Comparison of ENCODE assay signal across 17 mouse cellular contexts in genomic region chr9:69226424-69226823, GRCm38 (mm10).
DNase-seq lines count a peak whose midpoint lies in the region; ATAC-seq and TF ChIP-seq lines count a peak whose summit lies in the region.
"Had no signal": no experiment of that assay in that cellular context is flagged by ENCODE, and none has a peak within 500 bp of the region (broad histone marks: within the 10 kb centered on the region; RNA-seq: fewer than 3 reads in every experiment).

No protein-coding gene starts in this region.

- H3K36me3 ChIP-seq in thymus, adult 2 months (ENCODE audit: control insufficient read depth, insufficient read depth, low read length), result no peaks in the 10 kb centered on the region
- H3K36me3 ChIP-seq: embryonic facial prominence, embryonic 15.5 days; G1E; limb, embryonic 13.5 days; midbrain, embryonic 12.5 days had no signal

- DNase-seq in embryo, embryonic 10 days (ENCODE audit: low spot score), result peak; percentile 17
- no peak for DNase-seq in embryo, embryonic 9.5 days (ENCODE audit: extremely low spot score)
- DNase-seq in thymus, adult 2 months, result peak; percentile 9
- DNase-seq in thymus, adult 18-20 months, result no peak
- DNase-seq in lung, postnatal 14 days, result peak; percentile 20
- no peak for DNase-seq in cerebellum, postnatal 4 days (ENCODE audit: low spot score in 2 of 2)
- DNase-seq: adrenal gland, adult 8-10 months; cerebellum, adult 9-10 months; liver, postnatal 0 days; right cerebral cortex, postnatal 25 days had no signal

- H3K27ac ChIP-seq in thymus, adult 2 months (ENCODE audit: control insufficient read depth, insufficient read depth, low read length), result no peak overlapping the region
- H3K27ac ChIP-seq: embryonic facial prominence, embryonic 15.5 days; forebrain, embryonic 13.5 days; limb, embryonic 13.5 days; midbrain, embryonic 12.5 days had no signal

- no peak for ATAC-seq in monocyte, adult 5-6 weeks (replicated peaks; ENCODE audit: insufficient number of reproducible peaks, low FRiP score, low TSS enrichment, poor library complexity, severe bottlenecking)
- ATAC-seq: forebrain, embryonic 13.5 days; inflammation-experienced regulatory T-cells, adult 6 months; liver, postnatal 0 days had no signal

- 17% methylated on average over 3 of the region's 3 CpGs for WGBS in thymus, adult 2 months

- H3K27me3 ChIP-seq in thymus, adult 2 months (ENCODE audit: control insufficient read depth, insufficient read depth, low read length), result no peaks in the 10 kb centered on the region
- H3K27me3 ChIP-seq: embryonic facial prominence, embryonic 15.5 days; forebrain, embryonic 13.5 days; midbrain, embryonic 12.5 days had no signal

- H3K4me3 ChIP-seq in thymus, adult 2 months (ENCODE audit: control insufficient read depth, insufficient read depth, low read length), result no peak overlapping the region
- H3K4me3 ChIP-seq: embryonic facial prominence, embryonic 15.5 days; forebrain, embryonic 13.5 days; limb, embryonic 13.5 days; midbrain, embryonic 12.5 days had no signal

- no peak for TF ChIP-seq CTCF in thymus, adult 2 months (IDR thresholded peaks at IDR 0.05; ENCODE audit: borderline replicate concordance, control insufficient read depth, extremely low read depth, insufficient read depth, low read length, poor library complexity)

- TF ChIP-seq POLR2A in thymus, adult 2 months (IDR thresholded peaks at IDR 0.05; ENCODE audit: control insufficient read depth, extremely low read depth, insufficient read depth, low read length, poor library complexity), result no peak

- H3K4me1 ChIP-seq in thymus, adult 2 months (replicated peaks; ENCODE audit: control insufficient read depth, insufficient read depth, low read length), result peaks cover 10% of the 10 kb centered on the region

Comparison
In these comparisons a context has a peak if more than half of its experiments do, and no peak if none do; other contexts are left out.
1. DNase-seq: peak in embryo, embryonic 10 days (single experiment), thymus, adult 2 months (single experiment) and lung, postnatal 14 days (single experiment); none in embryo, embryonic 9.5 days (single experiment), thymus, adult 18-20 months (0 of 2) and cerebellum, postnatal 4 days (0 of 2).